Mouse (Mus musculus) intestine, embryonic 16.5 days (tissue): ENCODE results near the gene Ppia. TPM values are rescaled to one million over a fixed set of nuclear protein-coding genes. Genes with fewer than 3 reads are reported as not detected.
A peak's percentile ranks its signal among the peaks of the same experiment; 100 is the strongest.
"Not testable (repeated sequence)": the region's sequence is repeated elsewhere in the genome, so short reads cannot be mapped to it uniquely, and the experiment has no call there.

Experiments used
- ATAC-seq: fragments of 200-750 bp; cut with Nextera tagmentation; 2 replicates; pipeline ENCODE4 v1.8.0; 2017; ENCODE audit warnings: moderate TSS enrichment, moderate library complexity
- H3K27ac ChIP-seq: fragments of 300-500 bp; sonication (generic); 2 replicates; pipeline ENCODE4 v1.5.1; 2014; ENCODE audit warnings: mild to moderate bottlenecking, low read length
- H3K27me3 ChIP-seq: fragments of 300-500 bp; sonication (generic); replicated peaks from 2 replicates; pipeline ENCODE4 v1.6.1; 2014; ENCODE audit warnings: low read length, control low read depth, mixed read lengths; ENCODE audit not compliant: control insufficient read depth, insufficient read depth
- H3K36me3 ChIP-seq: fragments of 300-500 bp; sonication (generic); 2 replicates; pipeline ENCODE4 v1.6.1; 2014; ENCODE audit warnings: low read length, control low read depth; ENCODE audit not compliant: control insufficient read depth, insufficient read depth
- H3K4me1 ChIP-seq: fragments of 300-500 bp; sonication (generic); 2 replicates; pipeline ENCODE4 v1.6.1; 2014; ENCODE audit warnings: low read length, control low read depth, mixed read lengths; ENCODE audit not compliant: control insufficient read depth, insufficient read depth
- H3K4me2 ChIP-seq: fragments of 300-500 bp; sonication (generic); 2 replicates; pipeline ENCODE4 v1.6.1; 2014; ENCODE audit warnings: low read depth, low read length, control low read depth
- H3K4me3 ChIP-seq: fragments of 300-500 bp; sonication (generic); 2 replicates; pipeline ENCODE4 v1.5.1; 2014; ENCODE audit warnings: mild to moderate bottlenecking, low read length
- H3K9ac ChIP-seq: fragments of 300-500 bp; sonication (generic); 2 replicates; pipeline ENCODE4 v1.6.1; 2014; ENCODE audit warnings: low read depth, low read length
- H3K9me3 ChIP-seq: fragments of 300-500 bp; sonication (generic); 2 replicates; pipeline ENCODE4 v1.6.1; 2016; ENCODE audit warnings: low read length, control low read depth; ENCODE audit not compliant: control insufficient read depth
- WGBS: fragments of 180-500 bp; shearing (Covaris S2); extraction: QIAGEN DNeasy Blood & Tissue Kit; methylation state at CpG from one replicate; pipeline ENCODE4 v1.1.7; 2014; 5-methylcytosine and 5-hydroxymethylcytosine counted together
- polyA plus RNA-seq: library from polyadenylated mRNA; unstranded; fragments of >200 nt; fragmentation: Nextera tagmentation; extraction: Ambion mirVana; gene quantifications from 2 replicates; pipeline ENCODE4 v1.2.1, GENCODE M21; 2015

Ppia gene
- polyA plus RNA-seq, 1 experiment from 2014 or later = 5,444 TPM

DNA sequence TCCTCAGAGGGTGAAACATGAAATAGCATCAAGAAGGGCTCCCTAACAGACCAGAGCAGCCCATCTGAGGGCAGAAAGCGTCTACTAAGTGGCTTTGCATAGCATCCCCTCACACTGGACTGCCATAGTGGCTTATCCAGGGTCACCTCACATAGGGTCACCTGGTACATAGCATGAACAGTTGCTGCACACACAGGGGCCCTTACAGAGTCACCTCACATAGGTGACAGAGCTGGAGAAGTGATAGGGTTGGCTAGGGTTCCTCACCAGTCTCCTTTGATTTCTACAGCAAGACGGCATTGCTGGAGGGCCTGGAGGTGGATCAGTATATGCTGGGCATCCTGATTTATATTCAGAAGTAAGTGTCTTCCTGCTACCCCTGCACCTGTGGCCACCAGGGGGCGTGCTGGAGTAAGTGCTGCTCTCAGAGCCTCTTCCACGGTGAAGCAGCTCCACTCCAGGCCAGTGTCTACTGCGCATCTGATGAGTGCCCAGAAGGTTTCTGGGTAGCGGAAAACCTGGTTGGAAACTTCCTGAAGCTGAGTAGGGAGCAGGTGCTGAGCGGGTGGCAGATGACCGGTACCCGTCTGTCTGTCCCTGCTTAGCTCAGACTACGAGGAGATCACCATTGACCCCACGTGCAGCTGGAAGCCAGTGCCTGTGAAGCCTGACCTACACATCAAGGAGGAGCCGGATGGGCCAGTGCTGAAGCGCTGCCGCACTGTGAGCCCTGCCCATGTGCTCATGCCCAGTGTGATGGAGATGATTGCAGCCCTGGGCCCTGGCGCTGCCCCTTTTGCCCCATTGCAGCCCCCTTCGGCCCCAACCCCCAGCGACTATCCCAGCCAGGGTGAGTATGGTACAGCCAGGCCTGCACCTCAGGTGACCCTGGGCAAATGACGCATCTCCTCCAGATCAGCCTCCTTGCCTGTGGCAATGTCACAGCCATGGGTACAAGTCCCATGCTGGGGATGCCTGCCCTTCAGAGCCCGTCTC, 12.4 kb upstream of the Ppia start:
- Histone ChIP-seq H3K27ac (no peak overlapping the region), H3K4me1 (peaks cover 26% of the 10 kb centered on the region), H3K4me3 (no peak overlapping the region), H3K9ac (no peak overlapping the region), H3K36me3 (peaks cover 41% of the 10 kb centered on the region), H3K4me2 (no peak overlapping the region), H3K9me3 (no peaks in the 10 kb centered on the region), H3K27me3 (no peaks in the 10 kb centered on the region)
- 87% methylated on average over 19 of the region's 19 CpGs for WGBS
- no peak for ATAC-seq

GRCm38 (mm10) chr11:6403830-6404405, 11.3 kb upstream of the Ppia start:
- Histone ChIP-seq H3K4me2 (no peak overlapping the region), H3K27me3 (no peaks in the 10 kb centered on the region), H3K4me1 (peaks cover 26% of the 10 kb centered on the region), H3K9ac (no peak overlapping the region), H3K4me3 (no peak overlapping the region), H3K9me3 (no peaks in the 10 kb centered on the region), H3K27ac (no peak overlapping the region), H3K36me3 (peaks cover 38% of the 10 kb centered on the region)
- WGBS = 91% methylated on average over 5 of the region's 5 CpGs
- no peak for ATAC-seq

DNA sequence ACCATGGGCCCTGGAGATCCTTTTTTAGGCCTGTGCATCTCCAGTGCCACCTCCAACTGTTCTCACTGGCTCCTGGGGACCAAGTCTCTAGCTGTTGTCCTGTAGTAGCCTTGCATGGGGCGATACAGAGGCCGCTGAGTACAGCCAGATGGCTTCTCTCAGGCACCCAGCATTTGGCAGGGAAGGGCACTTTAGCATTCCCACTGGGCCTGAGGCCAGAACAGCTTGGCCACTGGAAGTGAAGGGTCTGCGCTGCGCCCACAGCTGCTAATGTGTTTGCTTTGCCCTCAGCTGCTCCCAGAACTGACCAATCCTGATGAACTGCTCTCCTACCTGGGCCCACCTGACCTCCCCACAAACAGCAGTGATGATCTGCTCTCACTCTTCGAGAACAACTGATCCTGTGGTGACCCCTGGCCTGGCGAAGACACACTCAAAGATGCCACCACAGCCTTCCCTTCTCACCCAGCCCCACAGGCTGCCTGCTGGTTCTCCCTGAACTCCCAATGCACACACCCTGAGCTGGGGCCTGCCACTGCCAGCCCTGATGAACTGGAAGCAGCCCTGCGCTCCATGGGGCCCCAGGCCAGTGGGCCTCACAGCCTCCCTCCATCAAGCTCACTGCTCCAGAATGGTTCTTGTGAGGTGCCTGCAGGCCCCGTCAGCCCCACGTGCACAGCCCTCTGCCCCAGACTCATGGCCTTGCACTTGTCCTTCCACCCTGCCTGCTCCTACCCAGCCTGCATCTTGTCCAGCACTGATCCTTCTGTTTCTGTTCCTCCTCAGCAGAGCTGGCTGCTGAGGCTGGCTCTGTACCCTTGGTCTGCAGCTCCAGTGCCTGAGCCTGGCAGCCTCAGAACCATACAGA, 10.3 kb upstream of the Ppia start:
- Histone ChIP-seq H3K9ac (0 out of 2 replicates have a peak overlapping the region, but pooled peaks have one; percentile 7), H3K27me3 (no peaks in the 10 kb centered on the region), H3K4me1 (peaks cover 26% of the 10 kb centered on the region), H3K36me3 (peaks cover 38% of the 10 kb centered on the region), H3K9me3 (no peaks in the 10 kb centered on the region), H3K27ac (peak overlapping the region; percentile 85), H3K4me2 (no peak overlapping the region), H3K4me3 (no peak overlapping the region)
- WGBS = 66% methylated on average over 9 of the region's 9 CpGs
- peak; percentile 4; the same call in 1 of the 2 replicates for ATAC-seq

GRCm38 (mm10) chr11:6405591-6406081, 9.6 kb upstream of the Ppia start:
- H3K9me3 ChIP-seq = no peaks in the 10 kb centered on the region
- 0 out of 2 replicates have a peak overlapping the region, but pooled peaks have one; percentile 7 for H3K9ac ChIP-seq
- H3K27ac ChIP-seq = peak overlapping the region; percentile 85
- ATAC-seq = peak; percentile 36
- peaks cover 26% of the 10 kb centered on the region for H3K4me1 ChIP-seq
- no peaks in the 10 kb centered on the region for H3K27me3 ChIP-seq
- H3K4me3 ChIP-seq = no peak overlapping the region
- H3K4me2 ChIP-seq = no peak overlapping the region
- 54% methylated on average over 4 of the region's 4 CpGs for WGBS
- H3K36me3 ChIP-seq = peaks cover 33% of the 10 kb centered on the region

DNA sequence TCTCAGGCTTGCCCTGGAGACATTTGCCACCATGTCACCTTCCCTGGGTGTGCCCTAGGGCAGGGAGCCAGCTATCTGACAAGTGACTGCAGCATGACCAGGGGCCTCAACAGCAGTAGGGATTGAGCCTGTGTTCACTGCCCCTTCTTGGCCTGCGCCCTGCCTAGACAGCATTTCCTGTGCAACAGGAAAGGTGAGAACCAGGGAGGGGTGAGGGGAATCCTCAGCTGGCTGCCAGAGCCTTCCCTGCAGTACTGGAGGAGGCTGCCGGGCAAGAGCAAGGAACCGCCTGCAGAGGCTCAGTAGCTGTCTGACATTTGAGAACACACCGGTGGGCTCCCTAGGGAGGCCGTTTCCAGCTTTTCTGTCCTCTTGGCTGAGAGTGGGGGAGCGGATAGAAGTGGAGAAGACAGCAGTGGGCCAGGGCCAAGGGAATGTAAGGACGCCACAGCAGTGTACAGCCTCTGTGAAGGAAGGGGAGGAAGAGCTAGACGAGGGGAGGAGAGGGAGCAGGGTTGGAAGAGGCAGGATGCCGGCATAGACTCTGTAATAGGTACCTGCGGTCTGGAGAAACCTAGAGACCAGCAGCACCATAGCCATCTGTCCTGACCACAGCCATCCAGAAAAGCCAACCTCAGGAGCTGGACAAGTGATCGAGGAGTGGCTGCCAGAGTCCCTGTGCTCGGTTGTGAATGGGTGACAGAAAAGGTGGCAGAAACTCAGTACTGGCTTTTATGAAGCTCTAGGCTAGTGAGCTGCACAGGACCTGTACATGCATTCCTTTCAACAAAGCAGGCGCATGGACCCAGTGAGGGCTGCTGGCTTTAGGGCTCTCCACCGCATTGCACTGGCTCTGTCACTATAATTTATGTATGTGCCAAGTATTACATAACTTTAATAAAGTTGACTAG, 8.7 kb upstream of the Ppia start:
- ATAC-seq = peak; percentile 81
- WGBS = 35% methylated on average over 14 of the region's 14 CpGs
- Histone ChIP-seq H3K27ac (peak overlapping the region; percentile 85), H3K9ac (0 out of 2 replicates have a peak overlapping the region, but pooled peaks have one; percentile 40), H3K4me1 (peaks cover 26% of the 10 kb centered on the region), H3K4me3 (no peak overlapping the region), H3K27me3 (no peaks in the 10 kb centered on the region), H3K4me2 (no peak overlapping the region), H3K36me3 (peaks cover 26% of the 10 kb centered on the region), H3K9me3 (no peaks in the 10 kb centered on the region)

DNA sequence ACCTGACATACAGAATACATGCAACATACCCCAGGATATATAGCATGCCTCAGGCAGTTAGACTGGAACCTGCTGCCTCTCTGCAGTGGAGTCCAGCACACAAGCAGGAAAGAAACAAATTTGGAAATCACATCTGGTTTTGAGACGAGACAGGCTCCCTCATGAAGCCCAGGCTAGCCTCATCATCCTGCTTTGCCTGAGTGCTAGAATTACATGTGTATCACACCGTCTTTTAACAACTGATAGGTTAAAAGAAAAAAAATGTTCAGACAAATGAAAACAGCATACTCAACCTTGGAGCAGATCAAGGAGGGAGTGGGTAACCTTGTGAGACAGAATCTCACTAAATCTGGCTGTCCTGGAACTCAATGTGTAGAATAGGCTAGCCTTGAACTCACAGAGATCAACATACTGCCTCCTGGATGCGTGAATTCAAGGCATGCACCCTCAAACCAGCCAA, 8.1 kb upstream of the Ppia start:
- no peaks in the 10 kb centered on the region for H3K9me3 ChIP-seq
- WGBS = 80% methylated on average over 3 of the region's 3 CpGs
- H3K9ac ChIP-seq = no peak overlapping the region
- H3K36me3 ChIP-seq = peaks cover 20% of the 10 kb centered on the region
- H3K27ac ChIP-seq = no peak overlapping the region
- no peak for ATAC-seq
- no peak overlapping the region for H3K4me3 ChIP-seq
- no peak overlapping the region for H3K4me2 ChIP-seq
- H3K27me3 ChIP-seq = no peaks in the 10 kb centered on the region
- peaks cover 26% of the 10 kb centered on the region for H3K4me1 ChIP-seq

GRCm38 (mm10) chr11:6410050-6410602, 5.1 kb upstream of the Ppia start:
- H3K4me1 ChIP-seq = peaks cover 24% of the 10 kb centered on the region
- H3K27me3 ChIP-seq = no peaks in the 10 kb centered on the region
- no peak overlapping the region for H3K4me3 ChIP-seq
- WGBS = 50% methylated on average over 5 of the region's 5 CpGs
- H3K9ac ChIP-seq = no peak overlapping the region
- no peak overlapping the region for H3K4me2 ChIP-seq
- 0 out of 2 replicates have a peak, but pooled peaks cover 2% of the 10 kb centered on the region for H3K36me3 ChIP-seq
- no peak for ATAC-seq
- no peaks in the 10 kb centered on the region for H3K9me3 ChIP-seq
- H3K27ac ChIP-seq = no peak overlapping the region

- 94% methylated on average over 5 of the region's 5 CpGs for WGBS
- H3K4me2 ChIP-seq = not testable (repeated sequence)
Observed at GRCm38 (mm10) chr11:6410755-6411154, 4.5 kb upstream of the Ppia start.

More at GRCm38 (mm10) chr11:6410755-6411154, 4.5 kb upstream of the Ppia start:
- not testable (repeated sequence) for H3K9ac ChIP-seq, H3K27ac ChIP-seq, H3K36me3 ChIP-seq, H3K27me3 ChIP-seq, H3K9me3 ChIP-seq, H3K4me3 ChIP-seq, ATAC-seq
- peaks cover 19% of the 10 kb centered on the region for H3K4me1 ChIP-seq
